In the genomic region with DNA sequence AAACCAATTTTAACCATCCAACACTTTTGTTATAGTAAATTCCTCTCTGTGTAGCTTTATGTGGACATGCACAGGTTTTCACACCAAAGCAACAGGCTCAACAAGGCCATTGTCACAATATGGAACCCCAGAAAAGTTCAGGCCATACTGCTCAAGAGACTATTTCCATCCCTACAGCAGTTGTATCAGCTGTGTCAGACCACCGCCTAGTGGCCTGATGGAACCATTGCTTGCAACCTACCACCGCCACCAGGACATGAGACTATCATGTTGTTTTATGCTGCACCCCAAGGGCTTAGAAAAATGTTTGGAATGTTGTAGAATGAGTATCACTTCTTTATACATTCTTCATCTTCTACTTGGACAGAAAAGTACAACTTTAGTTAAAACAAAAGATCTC, we compare ENCODE assay signal across 9 mouse cellular contexts. TPM values are rescaled to one million over a fixed set of nuclear protein-coding genes. Genes with fewer than 3 reads are reported as not detected.
DNase-seq lines count a peak whose midpoint lies in the region; ATAC-seq and TF ChIP-seq lines count a peak whose summit lies in the region.
"Had no signal": no experiment of that assay in that cellular context is flagged by ENCODE, and none has a peak within 500 bp of the region (broad histone marks: within the 10 kb centered on the region; RNA-seq: fewer than 3 reads in every experiment).

No protein-coding gene starts in this region.

- no peak overlapping the region for H3K4me2 ChIP-seq in embryonic facial prominence, embryonic 14.5 days (ENCODE audit: low read depth, low read length)
- no peak overlapping the region for H3K4me2 ChIP-seq in heart, embryonic 14.5 days (ENCODE audit: low read length)
- H3K4me2 ChIP-seq in lung, embryonic 14.5 days: no peak overlapping the region
- H3K4me2 ChIP-seq: heart, embryonic 13.5 days had no signal

- H3K4me1 ChIP-seq in embryonic facial prominence, embryonic 14.5 days (ENCODE audit: control insufficient read depth, insufficient read depth, low read length): no peaks in the 10 kb centered on the region
- H3K4me1 ChIP-seq in heart, embryonic 14.5 days (ENCODE audit: control insufficient read depth in 2 of 2, insufficient read depth in 2 of 2, low read length in 2 of 2): peaks cover 0 to 2% of the 10 kb centered on the region in 2 experiments; a peak in 1 of 4 replicates
- H3K4me1 ChIP-seq in lung, embryonic 14.5 days (ENCODE audit: insufficient read depth): peaks cover 5% of the 10 kb centered on the region; the same call in 1 of the 2 replicates

- DNase-seq in ZHBTc4 (ENCODE audit: low read depth, low spot score): peak; percentile 78
- DNase-seq in embryonic facial prominence, embryonic 14.5 days (ENCODE audit: low spot score): peak; percentile 86
- DNase-seq in kidney, postnatal 14 days: peak; percentile 85
- DNase-seq in lung, embryonic 14.5 days: peak; percentile 91
- DNase-seq in retina, embryonic 14.5 days (ENCODE audit: low spot score): peak; percentile 86
- peak; percentile 60 for DNase-seq in thymus, postnatal 25 days

- no peaks in the 10 kb centered on the region for H3K27me3 ChIP-seq in embryonic facial prominence, embryonic 14.5 days (replicated peaks; ENCODE audit: control insufficient read depth, insufficient read depth, low read length)
- no peaks in the 10 kb centered on the region for H3K27me3 ChIP-seq in heart, embryonic 14.5 days (ENCODE audit: control insufficient read depth, insufficient read depth, low read length)
- no peaks in the 10 kb centered on the region for H3K27me3 ChIP-seq in lung, embryonic 14.5 days (ENCODE audit: insufficient read depth, low read length)
- H3K27me3 ChIP-seq: heart, embryonic 13.5 days had no signal

- WGBS in embryonic facial prominence, embryonic 14.5 days: 7% methylated on average over 2 of the region's 2 CpGs
- 2% methylated on average over 2 of the region's 2 CpGs for WGBS in heart, embryonic 14.5 days
- 3% methylated on average over 2 of the region's 2 CpGs for WGBS in lung, embryonic 14.5 days

- no peak overlapping the region for H3K9ac ChIP-seq in embryonic facial prominence, embryonic 14.5 days (ENCODE audit: low read depth, low read length)
- no peak overlapping the region for H3K9ac ChIP-seq in heart, embryonic 14.5 days (ENCODE audit: low read length)
- no peak overlapping the region for H3K9ac ChIP-seq in lung, embryonic 14.5 days
- H3K9ac ChIP-seq: heart, embryonic 13.5 days had no signal

- ATAC-seq in CD4-positive, CD25-positive, alpha-beta regulatory T cell, adult 4 months: peak; percentile 60
- ATAC-seq in embryonic facial prominence, embryonic 14.5 days (ENCODE audit: low read depth): peak; percentile 91
- ATAC-seq in heart, embryonic 14.5 days (ENCODE audit: insufficient number of reproducible peaks, insufficient read depth, low FRiP score, low read depth): 0 out of 2 replicates have a peak, but pooled peaks have one; percentile 58
- peak; percentile 72 for ATAC-seq in lung, embryonic 14.5 days (ENCODE audit: insufficient read depth)

- no peaks in the 10 kb centered on the region for H3K9me3 ChIP-seq in embryonic facial prominence, embryonic 14.5 days (ENCODE audit: control insufficient read depth, low read length)
- H3K9me3 ChIP-seq in heart, embryonic 14.5 days (ENCODE audit: control insufficient read depth, low read length): no peaks in the 10 kb centered on the region
- H3K9me3 ChIP-seq in lung, embryonic 14.5 days (ENCODE audit: low read depth, low read length): no peaks in the 10 kb centered on the region
- H3K9me3 ChIP-seq: heart, embryonic 13.5 days had no signal

- no peak overlapping the region for H3K4me3 ChIP-seq in embryonic facial prominence, embryonic 14.5 days (ENCODE audit: low read depth, low read length)
- H3K4me3 ChIP-seq in heart, embryonic 14.5 days (ENCODE audit: control insufficient read depth in 1 of 2, insufficient read depth in 1 of 2, low read depth in 1 of 2, low read length in 2 of 2): no peak overlapping the region
- no peak overlapping the region for H3K4me3 ChIP-seq in lung, embryonic 14.5 days (ENCODE audit: low read depth, low read length)
- H3K4me3 ChIP-seq: heart, embryonic 13.5 days had no signal

- TF ChIP-seq CTCF in lung, embryonic 14.5 days (IDR thresholded peaks at IDR 0.05; ENCODE audit: low read depth): peak; percentile 98

- no peaks in the 10 kb centered on the region for H3K36me3 ChIP-seq in embryonic facial prominence, embryonic 14.5 days (ENCODE audit: control insufficient read depth, insufficient read depth, low read length)
- no peaks in the 10 kb centered on the region for H3K36me3 ChIP-seq in heart, embryonic 14.5 days (ENCODE audit: control insufficient read depth, insufficient read depth, low read length)
- no peaks in the 10 kb centered on the region for H3K36me3 ChIP-seq in lung, embryonic 14.5 days (ENCODE audit: insufficient read depth)
- H3K36me3 ChIP-seq: heart, embryonic 13.5 days had no signal

- H3K27ac ChIP-seq in embryonic facial prominence, embryonic 14.5 days (replicated peaks; ENCODE audit: low read depth, low read length): no peak overlapping the region
- no peak overlapping the region for H3K27ac ChIP-seq in heart, embryonic 14.5 days (replicated peaks in 1 of 2; ENCODE audit: control insufficient read depth in 1 of 2, insufficient read depth in 1 of 2, low read depth in 2 of 2, low read length in 2 of 2)
- H3K27ac ChIP-seq in lung, embryonic 14.5 days (ENCODE audit: low read depth): no peak overlapping the region
- H3K27ac ChIP-seq: heart, embryonic 13.5 days had no signal

RNA-seq across cellular contexts. Expression of a gene that starts 10.5 kb away (rescaled TPM):
- 10 to 100 TPM; 57.7 to 68.2 TPM for polyA plus RNA-seq in CD4-positive, CD25-positive, alpha-beta regulatory T cell, adult 4 months (2017; shearing (Covaris generic))
- polyA plus RNA-seq in embryonic facial prominence, embryonic 14.5 days (2014; fragmentation: Nextera tagmentation; extraction: Ambion mirVana): 41.9 and 47.9 TPM in 2 replicates
- polyA plus RNA-seq in heart, embryonic 14.5 days (2014; fragmentation: Nextera tagmentation; extraction: Ambion mirVana): 23.2 and 24.1 TPM in 2 replicates
- 76.5 and 77.5 TPM in 2 replicates for polyA plus RNA-seq in lung, embryonic 14.5 days (2014; fragmentation: Nextera tagmentation; extraction: Ambion mirVana)

RNA-seq across cellular contexts. Expression of a gene that starts 10.8 kb away (rescaled TPM):
- 1 to 10 TPM; 2.7 to 2.9 TPM for polyA plus RNA-seq in CD4-positive, CD25-positive, alpha-beta regulatory T cell, adult 4 months (2017; shearing (Covaris generic))
- 1.2 and 1.3 TPM in 2 replicates for polyA plus RNA-seq in embryonic facial prominence, embryonic 14.5 days (2014; fragmentation: Nextera tagmentation; extraction: Ambion mirVana)
- polyA plus RNA-seq in heart, embryonic 14.5 days (2014; fragmentation: Nextera tagmentation; extraction: Ambion mirVana): 0.11 and 0.49 TPM in 2 replicates
- polyA plus RNA-seq in lung, embryonic 14.5 days (2014; fragmentation: Nextera tagmentation; extraction: Ambion mirVana): 0.38 and 0.55 TPM in 2 replicates
